Mouse (Mus musculus) bone marrow, adult 2 months (tissue): Measurements from ENCODE around the gene Tchp. TPM values are rescaled to one million over a fixed set of nuclear protein-coding genes. Genes with fewer than 3 reads are reported as not detected.

Experiments used
- H3K27ac ChIP-seq: fragments of 200-500 bp; 2 replicates; pipeline ENCODE4 v1.5.1; 2012; ENCODE audit warnings: low read depth, mild to moderate bottlenecking, control low read depth, inconsistent platforms, low read length; ENCODE audit not compliant: control insufficient read depth, poor library complexity, insufficient read depth
- H3K4me1 ChIP-seq: fragments of 200-500 bp; 2 replicates; pipeline ENCODE4 v1.6.1; 2011; ENCODE audit warnings: low read length; ENCODE audit not compliant: control insufficient read depth, insufficient read depth
- H3K4me3 ChIP-seq: fragments of 200-500 bp; replicated peaks from 2 replicates; pipeline ENCODE3; 2011; ENCODE audit warnings: mild to moderate bottlenecking, low read depth, low read length, control low read depth; ENCODE audit not compliant: control insufficient read depth
- CTCF ChIP-seq: fragments of 200-500 bp; IDR thresholded peaks from 2 replicates; pipeline ENCODE4 v1.5.1; 2011; ENCODE audit warnings: low read length, control low read depth; ENCODE audit not compliant: control insufficient read depth, insufficient read depth
- POLR2A ChIP-seq: fragments of 200-500 bp; IDR thresholded peaks from 2 replicates; pipeline ENCODE4 v1.6.1; 2011; ENCODE audit warnings: low read depth, mild to moderate bottlenecking, control low read depth, low read length, borderline replicate concordance; ENCODE audit not compliant: control insufficient read depth
- WGBS: fragments of 180-500 bp; shearing (Covaris S2); methylation state at CpG from one replicate; pipeline ENCODE4 v1.1.7; 2018; 5-methylcytosine and 5-hydroxymethylcytosine counted together
- polyA plus RNA-seq: library from polyadenylated mRNA; stranded (reverse); fragments of >200 nt; gene quantifications from 2 replicates; pipeline ENCODE4 v1.2.4, GENCODE M21; 2011; ENCODE audit warnings: low replicate concordance; ENCODE audit not compliant: missing spikeins, insufficient read depth, insufficient read length

The Tchp gene
- 15.5 and 23.5 TPM in 2 replicates for polyA plus RNA-seq

DNA sequence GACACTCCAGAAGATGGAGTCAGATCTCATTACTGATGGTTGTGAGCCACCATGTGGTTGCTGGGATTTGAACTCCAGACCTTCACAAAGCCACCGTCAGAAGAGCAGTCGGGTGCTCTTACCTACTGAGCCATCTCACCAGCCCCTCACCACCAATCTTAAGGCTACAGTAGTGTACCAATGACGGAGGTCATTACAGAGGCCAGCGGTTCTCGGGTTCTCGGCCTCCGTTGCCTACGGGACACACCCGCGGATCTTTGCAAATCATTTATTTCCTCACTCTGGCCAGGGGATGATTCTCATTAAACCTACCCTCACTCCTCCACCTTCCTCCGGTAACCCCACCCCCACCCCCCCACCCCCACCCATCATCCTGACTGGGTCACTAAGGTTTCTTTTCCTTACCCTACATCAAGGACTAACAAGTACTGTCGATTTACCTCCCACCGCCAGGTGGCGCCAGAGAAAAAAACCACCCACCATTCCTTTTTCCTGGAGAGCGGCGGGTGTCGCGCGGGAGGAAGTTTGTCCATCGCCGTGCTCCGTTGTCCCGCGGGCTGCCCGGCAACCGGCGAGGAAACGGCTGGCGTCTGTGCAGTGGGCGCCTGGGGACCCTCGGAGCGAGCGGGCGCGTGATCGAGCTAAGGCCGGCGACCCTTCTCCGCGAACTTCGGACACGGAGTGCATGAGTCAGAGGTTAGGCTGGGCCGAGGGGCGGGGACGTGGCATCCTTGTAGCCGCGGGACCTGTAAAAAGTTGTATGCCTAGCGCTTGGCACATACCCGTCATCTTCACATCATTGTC is at the start of gene Tchp:
Gene Tchp, plus strand, starts transcription at position 496 of the 804 bp plus-strand sequence.
- TF ChIP-seq POLR2A = 0 out of 2 replicates have a peak, but pooled peaks have one; percentile 38
- peak; percentile 77 for TF ChIP-seq CTCF
- Histone ChIP-seq H3K4me3 (peak within 1 kb of the TSS; percentile 82), H3K4me1 (peaks cover 2% of the 10 kb centered on the region; the same call in 1 of the 2 replicates), H3K27ac (no peak within 1 kb of the TSS; the same call in 1 of the 2 replicates)
- 8% methylated on average over 49 of the region's 49 CpGs for WGBS

DNA sequence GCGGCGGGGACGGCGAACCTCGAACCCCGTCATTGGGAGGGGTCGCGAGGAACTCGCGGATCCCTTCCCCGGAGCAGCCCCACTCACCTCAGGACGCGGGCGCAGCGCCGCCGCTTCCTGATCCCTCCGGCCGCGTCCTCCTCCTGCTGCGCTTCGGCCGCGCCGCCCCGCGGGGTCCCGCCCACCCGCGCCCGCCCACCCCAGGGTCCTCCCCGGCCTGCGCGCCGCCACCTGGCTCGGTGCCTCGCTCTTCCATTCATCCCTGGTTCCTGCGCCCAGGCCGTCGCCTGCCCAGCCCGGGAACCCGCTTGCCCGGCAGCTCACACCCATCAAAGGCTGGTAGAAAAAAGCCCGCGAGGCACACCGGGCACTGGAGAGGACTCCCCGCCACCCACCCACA is 49.3 kb upstream of the Tchp start, which contains the start of gene Trpv4:
Gene Trpv4, minus strand, starts transcription at position 167 of the 400 bp plus-strand sequence.
- no peak for TF ChIP-seq POLR2A
- TF ChIP-seq CTCF = no peak
- 3% methylated on average over 46 of the region's 47 CpGs for WGBS
- Histone ChIP-seq H3K4me1 (no peaks in the 10 kb centered on the region), H3K4me3 (no peak within 1 kb of the TSS), H3K27ac (no peak within 1 kb of the TSS)

DNA sequence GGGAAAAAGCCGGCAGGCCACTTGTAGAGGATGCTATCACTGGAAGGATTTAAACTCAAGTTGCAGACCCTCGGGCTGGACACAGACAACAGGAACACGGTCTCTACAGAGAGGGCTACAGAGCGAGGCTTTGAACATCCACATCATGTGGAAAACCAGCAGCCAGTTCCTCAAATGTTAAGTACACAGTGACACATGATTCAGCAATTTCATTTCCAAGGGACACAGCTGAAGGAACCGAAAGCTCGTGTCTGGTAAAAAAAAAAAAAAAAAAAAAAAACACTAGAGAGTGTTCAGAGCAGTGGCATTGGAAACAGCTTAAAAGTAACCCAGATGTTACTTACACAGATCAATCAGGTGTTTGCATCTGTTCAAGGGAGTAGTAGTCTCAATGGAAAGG is 46.5 kb upstream of the Tchp start:
- Histone ChIP-seq H3K4me3 (no peak overlapping the region), H3K27ac (peak overlapping the region; percentile 30; the same call in 1 of the 2 replicates), H3K4me1 (no peaks in the 10 kb centered on the region)
- WGBS = 2% methylated on average over 6 of the region's 6 CpGs
- TF ChIP-seq CTCF (no peak), POLR2A (no peak)

DNA sequence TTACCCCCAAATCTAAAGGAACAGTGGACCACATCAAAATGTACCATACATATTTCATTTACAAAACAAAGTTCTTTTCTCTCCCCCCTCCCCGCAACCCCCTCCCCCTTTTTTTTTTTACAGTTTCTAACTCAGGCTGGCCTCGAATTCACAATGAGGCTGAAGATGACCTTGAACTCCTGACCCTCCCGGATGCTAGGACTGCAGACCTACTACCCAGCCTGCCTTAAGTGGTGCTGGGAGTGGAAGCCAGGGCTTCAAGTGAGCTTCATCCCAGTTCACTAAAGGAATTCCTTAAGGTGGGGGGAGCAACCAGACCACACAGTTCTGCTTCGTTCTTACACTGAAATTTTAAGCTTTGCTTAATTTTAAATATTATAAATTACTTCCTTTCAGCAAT is 43.4 kb upstream of the Tchp start:
- Histone ChIP-seq H3K4me3 (no peak overlapping the region), H3K4me1 (peaks cover 1% of the 10 kb centered on the region; the same call in 1 of the 2 replicates), H3K27ac (no peak overlapping the region)
- WGBS = 74% methylated on average over 4 of the region's 4 CpGs
- TF ChIP-seq POLR2A (no peak), CTCF (no peak)

DNA sequence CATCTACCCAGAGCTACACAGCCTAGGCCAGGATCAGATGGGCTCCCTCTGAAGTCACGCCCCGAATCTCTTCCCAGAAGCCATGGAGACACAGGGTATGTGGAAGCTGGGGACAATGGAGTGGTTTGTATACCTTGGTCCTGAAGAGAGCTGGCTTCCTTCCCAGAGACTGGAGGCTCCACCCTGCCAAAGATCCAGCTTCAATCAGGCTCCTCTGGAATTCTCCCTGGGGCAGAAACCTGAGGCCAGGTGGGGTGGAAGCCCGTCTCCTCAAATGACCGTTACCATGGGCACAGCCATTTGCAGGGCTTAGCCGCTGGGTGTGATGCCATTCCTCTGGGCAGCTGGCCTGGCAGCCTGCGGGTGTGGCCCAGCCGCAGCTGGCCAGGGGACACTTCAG is 42.8 kb upstream of the Tchp start:
- peaks cover 1% of the 10 kb centered on the region; the same call in 1 of the 2 replicates for H3K4me1 ChIP-seq
- TF ChIP-seq CTCF (no peak), POLR2A (no peak)
- 85% methylated on average over 7 of the region's 7 CpGs for WGBS
- no peak overlapping the region for H3K27ac ChIP-seq
- no peak overlapping the region for H3K4me3 ChIP-seq

DNA sequence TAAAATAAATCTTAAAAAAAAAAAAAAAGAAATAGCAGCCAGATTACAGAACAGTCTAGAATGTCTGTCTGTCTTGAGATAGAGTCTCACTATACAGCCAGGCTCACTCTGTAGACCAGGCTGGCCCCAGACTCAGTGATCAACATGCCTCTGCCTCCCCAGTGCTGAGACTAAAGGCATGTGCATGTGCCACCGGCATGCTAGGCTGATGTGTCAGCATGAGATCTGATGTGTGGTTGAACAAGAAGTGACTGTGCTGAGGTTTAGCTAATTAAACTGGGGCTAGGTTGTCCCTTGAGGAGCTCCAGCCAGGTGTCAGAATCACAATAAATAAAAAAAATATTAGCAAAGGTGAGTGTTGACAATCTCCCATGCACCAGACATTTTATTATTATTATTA is 40.9 kb upstream of the Tchp start:
- TF ChIP-seq POLR2A (no peak), CTCF (no peak)
- H3K27ac ChIP-seq = no peak overlapping the region
- WGBS = 53% methylated on average over 1 of the region's 1 CpGs

DNA sequence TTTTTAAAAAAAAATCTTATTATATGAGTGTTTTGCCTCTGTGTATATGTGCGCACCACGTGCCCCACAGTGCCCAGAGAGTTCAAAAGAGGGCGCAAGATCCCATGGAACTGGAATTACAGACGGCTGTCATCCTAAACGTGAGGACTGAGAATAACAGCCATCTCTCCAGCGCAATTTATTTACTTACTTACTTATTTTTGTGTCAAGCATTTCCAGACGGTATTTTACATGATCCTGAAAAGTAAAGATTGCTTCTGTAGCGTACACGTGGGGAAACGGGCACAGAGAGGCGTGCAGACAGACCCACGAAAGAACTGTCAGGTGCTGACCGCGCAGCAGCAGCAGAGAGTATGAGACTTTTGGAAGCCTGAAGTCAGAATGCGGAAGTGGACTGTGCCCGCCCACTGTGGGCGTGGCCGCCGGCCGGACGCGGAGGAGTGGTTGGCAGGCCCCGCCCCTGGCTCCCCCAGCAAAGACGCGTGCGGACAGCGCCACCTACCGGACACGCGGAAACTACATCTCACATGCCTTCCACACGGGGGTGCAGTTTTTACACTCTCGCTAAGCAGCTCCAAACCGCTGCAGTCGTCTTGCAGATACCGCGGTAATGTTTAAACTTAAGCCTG is 40.2 kb upstream of the Tchp start:
- WGBS = under 1% methylated on average over 36 of the region's 36 CpGs
- peak; percentile 89 for TF ChIP-seq POLR2A
- TF ChIP-seq CTCF = peak; percentile 100
- Histone ChIP-seq H3K27ac (peak overlapping the region; percentile 18; the same call in 1 of the 2 replicates), H3K4me1 (peaks cover 1% of the 10 kb centered on the region; the same call in 1 of the 2 replicates), H3K4me3 (peak overlapping the region; percentile 61)

More for the DNA sequence above, 40.9 kb upstream of the Tchp start:
- no peak overlapping the region for H3K4me3 ChIP-seq
- H3K4me1 ChIP-seq = peaks cover 1% of the 10 kb centered on the region; the same call in 1 of the 2 replicates

DNA sequence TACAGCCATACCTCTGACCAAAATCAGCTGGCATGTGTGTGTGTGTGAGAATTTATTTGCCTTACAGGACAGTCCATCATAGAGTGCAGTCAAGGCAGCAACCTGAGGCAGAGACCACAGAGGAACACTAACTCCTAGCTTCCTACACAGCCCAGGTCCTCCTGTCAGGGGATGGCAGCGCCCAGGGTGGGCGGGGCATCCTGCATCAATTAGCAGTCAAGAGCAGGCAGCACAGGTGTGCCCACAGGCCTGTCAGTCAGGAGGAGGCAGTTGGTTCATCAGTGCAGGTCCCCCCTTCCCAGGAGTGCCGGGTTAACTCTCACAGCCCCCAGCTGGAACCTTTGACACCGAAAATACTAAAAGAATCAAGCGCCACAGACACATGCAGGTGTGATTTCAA is 38.5 kb upstream of the Tchp start:
- Histone ChIP-seq H3K27ac (no peak overlapping the region), H3K4me1 (peaks cover 1% of the 10 kb centered on the region; the same call in 1 of the 2 replicates), H3K4me3 (no peak overlapping the region)
- WGBS = 88% methylated on average over 5 of the region's 5 CpGs
- TF ChIP-seq POLR2A (no peak), CTCF (no peak)
